ENCODE assay signal across 7 mouse cellular contexts in the genomic region with DNA sequence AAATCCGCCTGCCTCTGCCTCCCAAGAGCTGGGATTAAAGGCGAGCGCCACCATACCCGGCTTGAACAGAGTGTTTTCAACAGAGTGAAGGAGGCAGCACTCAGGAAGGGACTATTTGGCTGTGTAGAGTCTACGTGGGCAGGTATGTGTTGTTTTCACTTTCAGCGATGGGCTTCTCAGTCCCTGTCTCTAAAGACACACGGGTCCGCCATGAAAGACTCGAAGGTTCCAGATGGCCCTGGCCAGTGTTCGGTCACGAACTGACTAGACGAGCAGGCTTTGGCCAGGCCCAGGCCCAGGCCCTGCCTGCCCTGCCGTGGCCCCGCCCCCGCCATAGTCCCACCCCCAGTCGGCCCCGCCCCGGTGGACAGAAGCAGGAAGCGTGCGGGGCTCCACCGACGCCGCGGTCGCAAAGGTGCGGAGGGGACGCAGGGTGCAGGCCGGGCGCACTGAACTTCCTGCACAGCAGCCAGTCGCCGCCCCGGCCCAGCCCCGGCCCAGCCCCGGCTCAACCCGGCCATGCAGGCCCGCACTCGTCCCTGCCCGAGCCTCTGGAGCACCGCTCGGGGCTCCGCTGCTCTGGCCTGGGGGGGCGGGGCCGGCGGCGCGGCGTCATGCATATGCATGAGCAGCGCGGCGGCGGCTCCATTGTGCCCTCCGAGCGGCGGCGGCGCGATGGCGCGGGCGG. TPM values are rescaled to one million over a fixed set of nuclear protein-coding genes. Genes with fewer than 3 reads are reported as not detected.
A peak's percentile ranks its signal among the peaks of the same experiment; 100 is the strongest.
DNase-seq lines count a peak whose midpoint lies in the region; ATAC-seq lines count a peak whose summit lies in the region.

Zmiz2 (plus strand) TSS at position 349 of the 688 bp plus-strand sequence.

- 6% methylated on average over 60 of the region's 60 CpGs for WGBS in embryonic facial prominence, embryonic 12.5 days
- 9% methylated on average over 40 of the region's 60 CpGs for WGBS in limb, embryonic 13.5 days
- 9% methylated on average over 33 of the region's 60 CpGs for WGBS in midbrain, embryonic 16.5 days

- H3K4me2 ChIP-seq in embryonic facial prominence, embryonic 12.5 days (replicated peaks), result peak within 1 kb of the TSS; percentile 92
- H3K4me2 ChIP-seq in limb, embryonic 13.5 days (replicated peaks), result peak within 1 kb of the TSS; percentile 88
- H3K4me2 ChIP-seq in midbrain, embryonic 16.5 days (ENCODE audit: low read length), result peak within 1 kb of the TSS; percentile 85

- H3K27me3 ChIP-seq in embryonic facial prominence, embryonic 12.5 days, result no peaks in the 10 kb centered on the region
- no peaks in the 10 kb centered on the region for H3K27me3 ChIP-seq in limb, embryonic 13.5 days
- no peaks in the 10 kb centered on the region for H3K27me3 ChIP-seq in midbrain, embryonic 16.5 days (ENCODE audit: control insufficient read depth, insufficient read depth, low read depth, low read length)

- H3K27ac ChIP-seq in embryonic facial prominence, embryonic 12.5 days, result peak within 1 kb of the TSS; percentile 89
- peak within 1 kb of the TSS; percentile 91 for H3K27ac ChIP-seq in limb, embryonic 13.5 days
- H3K27ac ChIP-seq in midbrain, embryonic 16.5 days (ENCODE audit: low read length), result peak within 1 kb of the TSS; percentile 91

- peak within 1 kb of the TSS; percentile 95 for H3K4me3 ChIP-seq in embryonic facial prominence, embryonic 12.5 days
- peak within 1 kb of the TSS; percentile 86 for H3K4me3 ChIP-seq in limb, embryonic 13.5 days
- H3K4me3 ChIP-seq in midbrain, embryonic 16.5 days (ENCODE audit: low read depth, low read length), result peak within 1 kb of the TSS; percentile 97

- H3K36me3 ChIP-seq in embryonic facial prominence, embryonic 12.5 days, result peaks cover 11% of the 10 kb centered on the region
- H3K36me3 ChIP-seq in limb, embryonic 13.5 days, result peaks cover 14% of the 10 kb centered on the region
- peaks cover 6% of the 10 kb centered on the region; the same call in 1 of the 2 replicates for H3K36me3 ChIP-seq in midbrain, embryonic 16.5 days (ENCODE audit: control insufficient read depth, insufficient read depth, low read length)

- peak within 1 kb of the TSS; percentile 86 for H3K9ac ChIP-seq in embryonic facial prominence, embryonic 12.5 days
- H3K9ac ChIP-seq in limb, embryonic 13.5 days, result peak within 1 kb of the TSS; percentile 86
- peak within 1 kb of the TSS; percentile 99 for H3K9ac ChIP-seq in midbrain, embryonic 16.5 days (ENCODE audit: low read depth, low read length)

- peak; percentile 97 for DNase-seq in adrenal gland, postnatal 25 days
- peak; percentile 94 to 96 for DNase-seq in heart, adult 18-20 months
- DNase-seq in kidney, adult 8-10 months, result peak; percentile 94 to 95
- peak; percentile 97 to 99 for DNase-seq in spleen, postnatal 10 days (ENCODE audit: low spot score in 2 of 2)

- no peaks in the 10 kb centered on the region for H3K9me3 ChIP-seq in embryonic facial prominence, embryonic 12.5 days
- no peaks in the 10 kb centered on the region for H3K9me3 ChIP-seq in limb, embryonic 13.5 days
- no peaks in the 10 kb centered on the region for H3K9me3 ChIP-seq in midbrain, embryonic 16.5 days (replicated peaks; ENCODE audit: control insufficient read depth, low read length, poor library complexity, severe bottlenecking)

- H3K4me1 ChIP-seq in embryonic facial prominence, embryonic 12.5 days, result peaks cover 21% of the 10 kb centered on the region
- peaks cover 16% of the 10 kb centered on the region for H3K4me1 ChIP-seq in limb, embryonic 13.5 days
- peaks cover 21% of the 10 kb centered on the region for H3K4me1 ChIP-seq in midbrain, embryonic 16.5 days (ENCODE audit: control insufficient read depth, insufficient read depth, low read length)

- peak; percentile 99 for ATAC-seq in embryonic facial prominence, embryonic 12.5 days (ENCODE audit: insufficient number of reproducible peaks, insufficient read depth, low FRiP score, low TSS enrichment)
- peak; percentile 98 for ATAC-seq in limb, embryonic 13.5 days (ENCODE audit: low FRiP score, low read depth)
- peak; percentile 98 for ATAC-seq in midbrain, embryonic 16.5 days

RNA-seq across cellular contexts. Expression of gene Zmiz2, which starts in this region (rescaled TPM):
- 61.5 and 63.4 TPM in 2 replicates for total RNA-seq in adrenal gland, postnatal 25 days (2021)
- polyA plus RNA-seq in embryonic facial prominence, embryonic 12.5 days (2016; fragmentation: Nextera tagmentation; extraction: Ambion mirVana), result 11.9 and 12.5 TPM in 2 replicates
- 10 to 100 TPM; 33.8 to 37.0 TPM for total RNA-seq in heart, adult 18-20 months (2021)
- 10.1 and 10.3 TPM in 2 replicates for polyA plus RNA-seq in limb, embryonic 13.5 days (2015; fragmentation: Nextera tagmentation; extraction: Ambion mirVana)
- polyA plus RNA-seq in midbrain, embryonic 16.5 days (2015; fragmentation: Nextera tagmentation; extraction: Ambion mirVana), result 30.2 and 33.4 TPM in 2 replicates

Comparison
In these comparisons a context has a peak if more than half of its experiments do, and no peak if none do; other contexts are left out.
1. Peak in every context shown above with its lines: DNase-seq, ATAC-seq, H3K4me3 ChIP-seq and H3K27ac ChIP-seq.